Comparison of ENCODE assay signal across 8 mouse cellular contexts in genomic region chr8:86585118-86585517, GRCm38 (mm10). TPM values are rescaled to one million over a fixed set of nuclear protein-coding genes. Genes with fewer than 3 reads are reported as not detected.
DNase-seq lines count a peak whose midpoint lies in the region; ATAC-seq and TF ChIP-seq lines count a peak whose summit lies in the region.

No protein-coding gene starts in this region.

- H3K4me3 ChIP-seq in E14TG2a.4 (replicated peaks; ENCODE audit: low read length) = peak overlapping the region; percentile 68
- H3K4me3 ChIP-seq in forebrain, embryonic 12.5 days (replicated peaks) = peak overlapping the region; percentile 41
- peak overlapping the region; percentile 51 for H3K4me3 ChIP-seq in heart, postnatal 0 days (ENCODE audit: low read depth, low read length)
- peak overlapping the region; percentile 48 for H3K4me3 ChIP-seq in liver, embryonic 15.5 days (replicated peaks)
- peak overlapping the region; percentile 31 for H3K4me3 ChIP-seq in neural tube, embryonic 11.5 days (ENCODE audit: low read depth, low read length)
- peak overlapping the region; percentile 50 for H3K4me3 ChIP-seq in stomach, embryonic 16.5 days (replicated peaks; ENCODE audit: low read length)

- H3K9me3 ChIP-seq in E14TG2a.4 (ENCODE audit: low read length) = no peaks in the 10 kb centered on the region
- H3K9me3 ChIP-seq in forebrain, embryonic 12.5 days = no peaks in the 10 kb centered on the region
- no peaks in the 10 kb centered on the region for H3K9me3 ChIP-seq in heart, postnatal 0 days (replicated peaks; ENCODE audit: control insufficient read depth, low read length)
- H3K9me3 ChIP-seq in liver, embryonic 15.5 days (replicated peaks) = no peaks in the 10 kb centered on the region
- H3K9me3 ChIP-seq in neural tube, embryonic 11.5 days (ENCODE audit: control insufficient read depth, low read length) = no peaks in the 10 kb centered on the region
- H3K9me3 ChIP-seq in stomach, embryonic 16.5 days (replicated peaks; ENCODE audit: control insufficient read depth, low read length) = no peaks in the 10 kb centered on the region

- peak overlapping the region; percentile 67 for H3K4me2 ChIP-seq in forebrain, embryonic 12.5 days
- H3K4me2 ChIP-seq in heart, postnatal 0 days (ENCODE audit: low read depth, low read length) = peak overlapping the region; percentile 80
- H3K4me2 ChIP-seq in liver, embryonic 15.5 days = peak overlapping the region; percentile 73
- H3K4me2 ChIP-seq in neural tube, embryonic 11.5 days (ENCODE audit: low read depth) = peak overlapping the region; percentile 51
- peak overlapping the region; percentile 79 for H3K4me2 ChIP-seq in stomach, embryonic 16.5 days (ENCODE audit: low read depth, low read length)

- TF ChIP-seq CTCF in E14TG2a.4 (conservative IDR thresholded peaks at IDR 0.05; ENCODE audit: low read length) = peak; percentile 43
- TF ChIP-seq CTCF in heart, postnatal 0 days (IDR thresholded peaks at IDR 0.05; ENCODE audit: low read depth) = peak; percentile 87

- H3K27ac ChIP-seq in forebrain, embryonic 12.5 days = no peak overlapping the region
- H3K27ac ChIP-seq in heart, postnatal 0 days (ENCODE audit: low read depth) = no peak overlapping the region
- no peak overlapping the region for H3K27ac ChIP-seq in liver, embryonic 15.5 days (replicated peaks)
- H3K27ac ChIP-seq in neural tube, embryonic 11.5 days (ENCODE audit: low read depth, low read length) = no peak overlapping the region
- H3K27ac ChIP-seq in stomach, embryonic 16.5 days (ENCODE audit: low read length) = no peak overlapping the region

- peaks cover 3% of the 10 kb centered on the region; the same call in 1 of the 2 replicates for H3K27me3 ChIP-seq in E14TG2a.4 (ENCODE audit: insufficient read depth, low read length)
- no peaks in the 10 kb centered on the region for H3K27me3 ChIP-seq in forebrain, embryonic 12.5 days
- no peaks in the 10 kb centered on the region for H3K27me3 ChIP-seq in heart, postnatal 0 days (ENCODE audit: control insufficient read depth, insufficient read depth, low read length)
- H3K27me3 ChIP-seq in liver, embryonic 15.5 days = no peaks in the 10 kb centered on the region
- no peaks in the 10 kb centered on the region for H3K27me3 ChIP-seq in neural tube, embryonic 11.5 days (ENCODE audit: control insufficient read depth, insufficient read depth, low read length)
- no peaks in the 10 kb centered on the region for H3K27me3 ChIP-seq in stomach, embryonic 16.5 days (ENCODE audit: control insufficient read depth, insufficient read depth, low read length)

- peaks cover 8% of the 10 kb centered on the region; the same call in 1 of the 2 replicates for H3K4me1 ChIP-seq in E14TG2a.4 (replicated peaks; ENCODE audit: low read depth, low read length)
- no peaks in the 10 kb centered on the region for H3K4me1 ChIP-seq in forebrain, embryonic 12.5 days
- H3K4me1 ChIP-seq in heart, postnatal 0 days (ENCODE audit: control insufficient read depth, insufficient read depth) = no peaks in the 10 kb centered on the region
- no peaks in the 10 kb centered on the region for H3K4me1 ChIP-seq in liver, embryonic 15.5 days (replicated peaks)
- H3K4me1 ChIP-seq in neural tube, embryonic 11.5 days (ENCODE audit: control insufficient read depth, insufficient read depth, low read length) = no peaks in the 10 kb centered on the region
- H3K4me1 ChIP-seq in stomach, embryonic 16.5 days (ENCODE audit: control insufficient read depth, insufficient read depth, low read length) = no peaks in the 10 kb centered on the region

- no peaks in the 10 kb centered on the region for H3K36me3 ChIP-seq in E14TG2a.4 (ENCODE audit: insufficient read depth, low read length)
- H3K36me3 ChIP-seq in forebrain, embryonic 12.5 days (replicated peaks) = no peaks in the 10 kb centered on the region
- no peaks in the 10 kb centered on the region for H3K36me3 ChIP-seq in heart, postnatal 0 days (replicated peaks; ENCODE audit: control insufficient read depth, insufficient read depth, low read length)
- no peaks in the 10 kb centered on the region for H3K36me3 ChIP-seq in liver, embryonic 15.5 days (replicated peaks)
- H3K36me3 ChIP-seq in neural tube, embryonic 11.5 days (ENCODE audit: control insufficient read depth, insufficient read depth, low read length) = no peaks in the 10 kb centered on the region
- no peaks in the 10 kb centered on the region for H3K36me3 ChIP-seq in stomach, embryonic 16.5 days (ENCODE audit: control insufficient read depth, insufficient read depth, low read length)

- no peak for TF ChIP-seq EP300 in heart, postnatal 0 days (IDR thresholded peaks at IDR 0.05; ENCODE audit: low read depth)

- 5% methylated on average over 11 of the region's 11 CpGs for WGBS in forebrain, embryonic 12.5 days
- 6% methylated on average over 11 of the region's 11 CpGs for WGBS in heart, postnatal 0 days
- WGBS in liver, embryonic 15.5 days (ENCODE audit: insufficient replicate concordance) = 6% methylated on average over 11 of the region's 11 CpGs
- 5% methylated on average over 11 of the region's 11 CpGs for WGBS in neural tube, embryonic 11.5 days
- WGBS in stomach, embryonic 16.5 days = 5% methylated on average over 11 of the region's 11 CpGs

- peak; percentile 70 for DNase-seq in c-Kit-positive CD71-positive TER-119-negative erythroid progenitor cells, embryonic 14.5 days (ENCODE audit: low read depth)
- DNase-seq in heart, postnatal 0 days (ENCODE audit: low spot score) = peak; percentile 74
- DNase-seq in kidney, postnatal 36 days = peak; percentile 81 to 91
- peak; percentile 83 for DNase-seq in neural tube, embryonic 11.5 days (ENCODE audit: low spot score)

- peak; percentile 76 for ATAC-seq in forebrain, embryonic 12.5 days (ENCODE audit: low FRiP score)
- ATAC-seq in heart, postnatal 0 days (ENCODE audit: insufficient read depth, low read depth) = peak; percentile 76; the same call in 1 of the 2 replicates
- no peak for ATAC-seq in liver, embryonic 15.5 days (ENCODE audit: insufficient read depth)
- ATAC-seq in neural tube, embryonic 11.5 days (ENCODE audit: insufficient read depth, low FRiP score, low TSS enrichment) = peak; percentile 69
- peak; percentile 44; the same call in 1 of the 2 replicates for ATAC-seq in stomach, embryonic 16.5 days (ENCODE audit: insufficient read depth, low FRiP score)

- peak overlapping the region; percentile 49 for H3K9ac ChIP-seq in forebrain, embryonic 12.5 days
- no peak overlapping the region for H3K9ac ChIP-seq in heart, postnatal 0 days (replicated peaks; ENCODE audit: low read depth, low read length)
- H3K9ac ChIP-seq in liver, embryonic 15.5 days = no peak overlapping the region
- H3K9ac ChIP-seq in neural tube, embryonic 11.5 days (ENCODE audit: low read length) = 0 out of 2 replicates have a peak overlapping the region, but pooled peaks have one; percentile 7
- H3K9ac ChIP-seq in stomach, embryonic 16.5 days (ENCODE audit: low read length) = no peak overlapping the region

RNA-seq across cellular contexts. Expression of gene Abcc12, which starts 4.6 kb away (rescaled TPM):
- polyA plus RNA-seq in forebrain, embryonic 12.5 days (2016; fragmentation: Nextera tagmentation; extraction: Ambion mirVana) = 0.26 TPM in 1 of 2 replicates, not detected in the other
- total RNA-seq in heart, postnatal 0 days (2014; rRNA removed; ENCODE audit: low replicate concordance) = not detected in 2 replicates
- polyA plus RNA-seq in heart, postnatal 0 days (2015; fragmentation: Nextera tagmentation; extraction: Ambion mirVana) = not detected in 2 replicates
- polyA plus RNA-seq in liver, embryonic 15.5 days (2015; fragmentation: Nextera tagmentation; extraction: Ambion mirVana) = not detected in 2 replicates
- polyA plus RNA-seq in neural tube, embryonic 11.5 days (2014; fragmentation: Nextera tagmentation; extraction: Ambion mirVana) = 0.08 TPM in 1 of 2 replicates, not detected in the other
- 0.14 and 0.19 TPM in 2 replicates for polyA plus RNA-seq in stomach, embryonic 16.5 days (2015; fragmentation: Nextera tagmentation; extraction: Ambion mirVana)

RNA-seq across cellular contexts. Expression of gene Lonp2, which starts 38.7 kb away (rescaled TPM):
- 70.3 and 75.0 TPM in 2 replicates for polyA plus RNA-seq in forebrain, embryonic 12.5 days (2016; fragmentation: Nextera tagmentation; extraction: Ambion mirVana)
- 49.9 and 63.0 TPM in 2 replicates for total RNA-seq in heart, postnatal 0 days (2014; rRNA removed; ENCODE audit: low replicate concordance)
- polyA plus RNA-seq in heart, postnatal 0 days (2015; fragmentation: Nextera tagmentation; extraction: Ambion mirVana) = 60.1 and 60.4 TPM in 2 replicates
- polyA plus RNA-seq in liver, embryonic 15.5 days (2015; fragmentation: Nextera tagmentation; extraction: Ambion mirVana) = 36.5 and 38.7 TPM in 2 replicates
- polyA plus RNA-seq in neural tube, embryonic 11.5 days (2014; fragmentation: Nextera tagmentation; extraction: Ambion mirVana) = 69.5 and 76.3 TPM in 2 replicates
- polyA plus RNA-seq in stomach, embryonic 16.5 days (2015; fragmentation: Nextera tagmentation; extraction: Ambion mirVana) = 58.4 and 61.4 TPM in 2 replicates

Comparison
In these comparisons a context has a peak if more than half of its experiments do, and no peak if none do; other contexts are left out.
1. H3K9ac ChIP-seq: peak in forebrain, embryonic 12.5 days (single experiment) and neural tube, embryonic 11.5 days (single experiment); none in heart, postnatal 0 days (single experiment), liver, embryonic 15.5 days (single experiment) and stomach, embryonic 16.5 days (single experiment).
2. Peak in every context shown above with its lines, with median percentiles within 50 percentile points of each other: H3K4me3 ChIP-seq, DNase-seq and H3K4me2 ChIP-seq.